Mouse (Mus musculus): ENCODE results near the gene Bcan.

Gene Bcan

DNA sequence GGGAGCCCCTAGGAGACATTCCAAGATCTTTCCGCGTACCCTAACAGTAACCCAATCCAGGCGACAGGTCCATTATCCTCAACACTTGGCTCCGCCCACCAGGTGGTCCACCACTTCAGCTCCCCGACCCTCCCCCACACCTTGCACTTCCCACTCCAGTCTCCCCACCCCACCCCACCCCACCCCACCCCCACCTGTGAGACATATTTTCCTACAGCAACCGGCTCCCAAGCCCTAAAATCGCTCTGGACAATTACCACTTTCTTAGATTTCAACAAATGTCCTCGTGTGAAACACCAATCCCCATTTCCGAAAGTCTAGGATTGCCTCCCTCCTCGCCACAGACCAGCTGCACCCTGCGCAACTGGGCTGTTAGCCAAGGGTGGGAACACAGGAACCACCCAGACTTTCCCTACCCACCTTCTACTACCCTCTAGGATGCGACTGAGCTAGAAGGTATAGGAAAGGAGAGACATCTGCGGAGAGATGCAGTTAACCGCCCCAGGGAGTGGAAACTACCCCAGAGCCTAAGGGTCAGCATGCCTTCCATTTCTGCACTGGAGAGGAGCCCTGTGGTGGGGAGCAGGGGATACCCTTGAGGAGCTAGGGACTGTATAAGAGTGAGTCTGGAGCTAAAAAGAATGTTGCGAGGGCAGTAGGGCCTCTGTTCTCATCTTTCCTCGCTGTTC lies 50.6 kb downstream of the Bcan start:
- in situ Hi-C loops (cut with MboI; ENCODE audit: unreplicated experiment in 2 of 2) = no loop called here

DNA sequence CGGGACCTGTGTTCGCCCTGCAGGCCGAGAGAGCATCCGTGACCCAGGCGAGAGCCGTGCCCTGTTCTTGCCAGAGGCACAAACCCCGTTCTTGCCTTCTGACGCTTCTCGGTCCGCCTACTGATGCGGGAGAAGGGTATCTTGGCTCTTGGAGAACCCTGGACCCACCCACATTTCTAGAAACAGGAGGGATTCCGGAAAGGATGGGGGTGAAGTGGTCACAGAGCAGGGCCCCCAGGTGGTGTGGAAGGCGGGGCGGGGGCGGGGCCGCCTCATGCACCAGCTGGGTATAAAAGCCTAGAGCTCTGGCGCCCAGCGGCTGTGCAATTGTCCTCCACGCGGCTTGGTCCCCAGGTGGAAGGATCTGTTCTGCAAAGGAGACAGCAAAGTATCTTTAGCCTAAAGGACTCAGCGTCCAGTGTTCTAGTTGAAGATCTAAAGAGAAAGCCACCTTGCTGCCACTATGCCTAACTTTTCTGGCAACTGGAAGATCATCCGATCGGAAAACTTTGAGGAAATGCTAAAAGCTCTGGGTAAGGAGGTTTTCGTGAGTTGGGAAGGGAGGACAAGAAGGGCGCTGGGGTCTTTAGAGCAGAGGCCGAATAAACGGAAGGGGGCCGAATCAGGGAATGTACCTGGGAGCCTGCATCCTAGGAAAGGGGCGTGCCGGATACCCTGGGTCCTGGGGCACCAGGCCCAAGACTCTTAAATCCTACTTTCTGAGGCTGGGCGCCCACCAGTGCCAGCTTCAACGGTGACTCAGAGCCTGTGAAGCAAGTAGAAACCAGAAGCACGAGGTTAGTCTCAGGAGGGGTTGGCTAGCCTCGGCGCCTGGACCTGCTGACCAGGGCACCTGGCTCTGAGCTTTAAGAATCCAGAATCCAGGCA lies 51.4 kb downstream of the Bcan start, which contains the start of gene Crabp2:
Crabp2 (plus strand) TSS at position 289 of the 888 bp plus-strand sequence.
- in situ Hi-C loops (cut with MboI; ENCODE audit: unreplicated experiment in 2 of 2) = no loop called here

- in situ Hi-C loops (cut with MboI; ENCODE audit: unreplicated experiment in 2 of 2) = no loop called here
Measured at GRCm38 (mm10) chr3:87947811-87948199, 52.2 kb downstream of the Bcan start.

DNA sequence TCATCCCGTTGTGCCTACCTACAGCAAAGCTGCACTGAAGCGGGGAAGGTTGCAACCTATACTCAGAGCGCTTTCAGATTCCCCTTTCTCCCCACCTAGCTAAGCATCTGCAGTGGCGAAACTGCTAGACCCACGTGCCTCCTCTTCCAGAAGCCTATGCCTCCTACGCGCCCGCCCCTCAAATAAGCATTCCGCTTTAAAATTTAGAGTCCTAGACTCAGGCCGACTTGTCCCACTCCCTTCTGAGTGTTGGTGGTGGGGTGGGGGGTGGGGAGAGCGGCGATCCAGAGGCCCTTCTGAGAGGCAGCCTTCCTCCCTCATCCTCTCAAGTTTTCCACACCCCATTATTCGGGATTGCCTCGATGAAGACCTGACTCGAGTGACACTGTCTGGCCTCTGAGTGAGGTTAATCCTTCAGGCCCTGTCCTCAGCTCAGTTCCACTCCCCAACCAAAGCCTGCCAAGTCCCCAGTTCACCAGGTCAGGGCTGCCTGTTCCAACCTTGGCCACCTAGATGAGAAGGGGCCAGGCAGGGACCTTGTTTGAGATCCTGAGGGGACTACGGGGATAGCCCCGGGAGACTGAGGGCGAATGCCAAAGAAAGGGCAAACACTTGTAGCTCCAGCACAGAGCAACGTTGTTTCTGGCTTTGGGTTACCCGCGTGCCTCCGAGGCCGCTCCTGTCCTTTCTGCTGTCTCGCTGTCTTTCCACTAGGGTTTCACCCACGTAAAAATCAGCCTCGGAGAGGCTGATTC lies 52.8 kb downstream of the Bcan start:
- in situ Hi-C loops (cut with MboI; ENCODE audit: unreplicated experiment in 2 of 2) = no loop called here

DNA sequence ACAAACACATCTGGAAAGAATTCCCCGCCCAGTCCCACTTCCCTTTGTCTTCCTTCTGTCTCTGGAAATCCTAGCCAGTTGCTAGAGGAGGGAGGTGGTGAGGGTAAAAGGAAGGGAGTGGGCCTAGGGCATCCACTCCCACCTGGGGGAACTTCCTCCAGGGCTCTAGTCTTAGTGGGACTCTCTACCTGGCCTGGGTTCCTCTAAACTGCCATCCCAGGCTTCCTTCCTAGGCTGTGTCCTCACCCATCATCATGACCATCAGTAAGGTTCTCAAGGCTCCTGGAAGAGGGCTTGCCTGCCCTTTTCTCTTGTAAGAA lies 53.5 kb downstream of the Bcan start:
- in situ Hi-C loops (cut with MboI; ENCODE audit: unreplicated experiment in 2 of 2) = no loop called here

DNA sequence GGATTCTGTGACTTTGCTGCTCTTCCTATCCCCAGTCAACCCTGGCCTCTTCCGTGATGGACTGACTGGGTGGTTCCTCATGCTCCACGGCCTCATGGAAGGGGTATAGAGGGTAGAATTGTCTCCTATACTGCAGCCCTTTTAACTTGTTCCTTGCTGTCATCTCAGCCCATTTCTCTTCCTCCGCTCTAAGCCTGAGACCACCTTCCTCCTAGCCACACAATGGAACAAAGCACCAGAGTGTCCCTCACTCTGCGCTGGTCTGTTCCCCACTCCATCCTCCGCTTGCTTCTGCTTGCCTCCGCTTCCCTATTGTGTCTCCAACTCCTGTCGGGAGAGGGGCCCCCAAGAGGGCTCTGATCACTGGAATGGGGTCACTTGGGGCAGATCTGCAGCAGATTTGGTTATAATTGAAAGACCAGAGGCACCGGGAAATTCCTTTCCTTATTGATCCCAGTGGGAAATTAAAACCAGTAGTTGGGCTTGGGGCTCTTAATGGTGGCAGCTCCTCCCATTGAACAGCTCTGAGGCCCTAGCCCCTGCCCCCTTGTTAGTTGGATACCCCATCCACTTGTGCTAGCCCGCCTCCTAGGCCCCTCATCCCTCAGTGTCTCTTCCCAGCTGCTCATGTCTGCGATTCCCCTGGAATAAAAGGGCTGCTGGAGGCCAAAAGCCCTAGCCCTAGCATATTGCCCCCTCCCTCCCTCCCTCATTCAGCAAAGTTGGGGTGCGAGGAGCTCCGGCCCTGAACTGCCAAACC lies 54.1 kb downstream of the Bcan start:
- in situ Hi-C loops (cut with MboI; ENCODE audit: unreplicated experiment in 2 of 2) = no loop called here

GRCm38 (mm10) chr3:87944838-87945600 lies 55.0 kb downstream of the Bcan start:
- in situ Hi-C loops (cut with MboI; ENCODE audit: unreplicated experiment in 2 of 2) = no loop called here

DNA sequence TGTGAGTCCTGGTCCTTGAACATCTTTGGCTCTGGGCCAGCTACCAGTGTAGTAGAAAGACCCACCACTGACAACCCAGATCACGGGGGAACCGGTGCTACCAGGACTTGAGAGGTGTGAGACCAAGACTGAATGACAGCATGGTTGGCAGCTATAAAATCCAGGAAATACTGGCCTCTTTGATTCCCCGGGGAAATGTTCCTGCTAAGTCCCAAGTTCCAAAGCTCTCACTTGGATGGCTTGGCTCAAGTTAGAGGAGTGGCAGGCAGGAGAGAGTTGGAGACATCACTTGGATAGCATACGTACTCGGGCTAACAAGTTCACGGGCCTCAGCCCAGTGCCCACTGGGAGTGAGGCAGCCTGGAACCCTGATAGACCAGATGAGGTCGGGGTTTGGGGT lies 56.4 kb downstream of the Bcan start:
- in situ Hi-C loops (cut with MboI; ENCODE audit: unreplicated experiment in 2 of 2) = no loop called here

- in situ Hi-C loops (cut with MboI; ENCODE audit: unreplicated experiment in 2 of 2) = no loop called here
Measured at GRCm38 (mm10) chr3:87942471-87942870, 57.6 kb downstream of the Bcan start.

DNA sequence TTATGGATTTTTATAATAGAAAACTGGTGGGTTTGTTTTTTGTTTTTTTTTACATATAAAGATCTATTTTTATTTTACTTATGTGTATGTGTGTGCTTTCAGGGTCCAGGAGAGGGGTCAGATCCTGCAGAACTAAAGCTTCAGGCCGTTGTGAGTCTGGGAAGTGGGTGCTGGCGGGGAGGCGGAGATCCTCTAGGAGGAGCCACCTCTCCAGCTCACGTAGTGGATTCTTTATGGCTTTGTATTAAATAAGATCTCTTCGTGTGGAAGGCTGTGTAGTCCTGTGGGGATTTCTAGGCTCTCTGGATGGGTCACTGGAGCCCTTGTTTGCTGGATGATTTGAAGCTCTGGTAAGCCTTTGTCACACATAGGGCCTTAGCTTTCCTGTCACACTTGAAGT lies 59.4 kb downstream of the Bcan start:
- in situ Hi-C loops (cut with MboI; ENCODE audit: unreplicated experiment in 2 of 2) = no loop called here

All from v-Abl transformed pro-B cells (cell line).